Mouse (Mus musculus) 416B (cell line): Measurements from ENCODE around the gene Cavin4.

Experiments
- DNase-seq: peaks from one replicate; pipeline ENCODE4 v3.0.0; 2011; ENCODE audit warnings: low read depth

Gene Cavin4

DNA sequence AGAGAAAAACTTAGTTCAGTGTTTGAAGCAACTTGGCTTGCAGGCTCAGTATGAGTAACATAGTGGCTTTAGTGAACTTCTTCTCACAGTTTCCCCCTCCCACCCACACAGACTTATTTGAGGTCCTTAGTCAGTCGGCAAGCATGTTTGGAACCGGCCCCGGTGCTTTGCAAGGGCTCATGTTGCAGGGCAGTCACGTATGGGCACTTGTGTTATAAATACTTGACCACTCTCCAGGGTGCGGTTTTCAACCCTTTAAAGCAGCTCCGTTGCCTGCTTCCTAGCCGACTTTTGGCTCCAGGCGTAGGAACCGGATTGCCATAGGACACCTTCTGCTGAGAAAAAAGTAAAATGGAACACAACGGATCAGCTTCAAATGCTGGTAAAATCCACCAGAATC, at the start of gene Cavin4:
Gene Cavin4, plus strand, starts transcription at position 244 of the 400 bp plus-strand sequence.
- DNase-seq = no peak

GRCm38 (mm10) chr4:48615483-48615882, 47.8 kb upstream of the Cavin4 start:
- DNase-seq = no peak

DNA sequence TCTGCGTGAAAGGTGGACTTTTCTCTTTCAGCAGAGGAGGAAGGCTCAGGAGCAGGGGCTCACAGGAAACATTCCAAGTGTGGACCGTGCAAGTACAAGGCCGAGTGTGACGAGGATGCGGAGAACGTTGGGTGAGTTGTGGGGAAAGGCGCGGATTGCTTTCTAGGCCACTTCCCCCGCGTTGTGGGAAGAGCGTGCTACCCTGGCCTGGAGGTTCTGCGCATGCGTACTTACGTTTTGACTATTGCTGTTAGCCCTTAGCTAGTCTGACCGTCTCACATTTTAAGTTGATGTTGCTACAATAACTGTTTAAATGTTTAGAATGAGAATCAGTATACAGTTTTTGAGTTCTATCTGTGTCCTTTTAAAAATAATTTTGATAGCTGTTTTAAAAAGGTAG, 46.1 kb upstream of the Cavin4 start:
- no peak for DNase-seq

GRCm38 (mm10) chr4:48620121-48620520, 43.2 kb upstream of the Cavin4 start:
- no peak for DNase-seq

DNA sequence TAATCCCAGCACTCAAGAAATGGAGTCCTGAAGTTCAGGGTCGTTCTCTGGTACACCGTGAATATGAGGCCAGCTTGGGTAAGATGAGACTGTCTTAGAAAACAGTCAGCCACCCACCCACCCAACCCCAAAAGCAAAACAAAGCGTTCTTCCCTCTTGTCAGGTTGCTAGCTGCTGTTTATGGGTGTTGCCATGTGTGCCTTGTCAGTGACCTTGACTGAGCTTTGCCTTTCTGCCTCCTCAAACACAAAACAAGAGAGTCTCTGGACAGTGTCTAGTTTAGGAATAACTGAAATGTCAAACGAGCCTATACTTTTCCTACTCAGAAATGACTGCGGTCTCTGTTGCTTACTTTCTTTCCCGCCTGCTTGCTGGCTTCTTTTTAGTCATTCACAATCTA, 41.1 kb upstream of the Cavin4 start:
- no peak for DNase-seq

DNA sequence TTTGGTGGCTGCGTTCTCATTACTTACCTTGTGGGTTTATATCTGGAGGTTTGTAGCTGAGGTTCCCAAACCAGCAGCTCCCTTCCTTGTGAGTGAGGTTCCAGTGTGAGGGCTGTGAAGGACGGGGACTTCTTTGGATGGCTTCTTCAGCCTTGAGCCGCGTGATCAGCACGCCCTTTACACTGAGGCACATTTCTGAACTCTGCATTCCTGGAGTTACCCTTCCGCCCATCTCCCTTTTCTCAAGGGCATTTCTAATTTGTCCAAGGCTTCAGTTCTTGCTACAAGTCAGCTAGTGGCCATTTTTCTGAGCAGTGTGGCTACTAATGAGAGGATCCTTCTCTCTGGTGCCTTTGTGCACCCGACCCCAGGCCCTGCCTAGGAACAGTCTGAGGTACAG, 40.4 kb upstream of the Cavin4 start:
- DNase-seq = no peak

DNA sequence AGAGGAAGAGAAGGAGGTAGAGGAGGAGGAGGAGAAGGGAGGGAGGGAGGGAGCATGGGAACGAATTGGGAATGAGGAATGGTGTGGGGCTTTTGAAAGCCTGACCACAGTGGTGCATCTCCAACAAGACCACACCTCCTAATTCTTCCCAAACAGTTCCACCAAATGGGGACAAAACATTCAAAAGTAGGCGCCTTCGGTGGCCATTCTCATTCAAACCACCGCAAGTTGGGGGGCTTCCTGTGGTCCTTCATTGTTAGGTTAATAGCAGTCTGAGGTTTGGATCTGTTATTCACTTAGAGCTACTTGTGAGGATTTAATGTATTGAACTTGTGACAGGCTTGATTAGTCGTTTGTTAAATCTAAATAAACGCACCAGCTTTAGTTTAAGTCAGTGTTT, 38.4 kb upstream of the Cavin4 start:
- DNase-seq = no peak

GRCm38 (mm10) chr4:48625836-48626235, 37.5 kb upstream of the Cavin4 start:
- no peak for DNase-seq

DNA sequence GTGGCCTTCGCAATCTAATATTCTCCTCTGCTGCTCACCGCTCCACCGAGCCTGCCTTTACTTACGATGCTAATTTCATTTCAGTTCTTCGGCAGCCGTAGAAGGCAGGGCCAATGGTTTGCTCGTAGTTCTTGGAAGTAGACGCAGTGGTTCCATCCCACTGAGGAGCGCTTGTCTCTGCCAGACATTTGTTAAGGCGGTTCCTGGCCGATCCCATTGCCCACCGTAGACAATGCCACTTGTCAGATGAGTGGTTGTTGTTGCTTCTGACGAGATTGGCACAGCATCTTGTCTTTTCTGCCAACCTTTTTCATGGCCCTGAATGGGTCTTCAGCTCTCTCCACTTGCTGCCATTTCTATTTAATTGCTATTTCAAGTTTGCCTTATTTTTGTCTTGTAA, 33.9 kb upstream of the Cavin4 start:
- no peak for DNase-seq

DNA sequence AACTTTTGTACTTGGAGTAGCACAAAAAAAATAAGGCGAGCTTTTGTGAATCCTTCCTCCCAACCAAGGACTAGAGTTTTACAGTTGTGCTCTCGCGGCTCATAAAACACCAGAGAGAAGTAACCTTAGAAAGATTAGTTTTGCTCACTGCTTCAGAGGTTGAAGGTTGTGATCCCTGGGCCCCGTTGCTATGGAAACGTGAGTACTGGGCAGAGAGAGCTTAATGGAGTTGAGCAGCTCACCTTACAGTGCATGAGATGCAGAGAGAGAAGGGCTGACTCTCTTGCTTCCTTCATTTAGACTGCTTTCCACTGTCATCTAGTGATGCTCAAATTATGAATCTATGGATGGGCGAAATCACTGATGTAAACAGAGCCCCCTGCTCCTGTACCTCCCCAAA, 29.8 kb upstream of the Cavin4 start:
- DNase-seq = no peak

DNA sequence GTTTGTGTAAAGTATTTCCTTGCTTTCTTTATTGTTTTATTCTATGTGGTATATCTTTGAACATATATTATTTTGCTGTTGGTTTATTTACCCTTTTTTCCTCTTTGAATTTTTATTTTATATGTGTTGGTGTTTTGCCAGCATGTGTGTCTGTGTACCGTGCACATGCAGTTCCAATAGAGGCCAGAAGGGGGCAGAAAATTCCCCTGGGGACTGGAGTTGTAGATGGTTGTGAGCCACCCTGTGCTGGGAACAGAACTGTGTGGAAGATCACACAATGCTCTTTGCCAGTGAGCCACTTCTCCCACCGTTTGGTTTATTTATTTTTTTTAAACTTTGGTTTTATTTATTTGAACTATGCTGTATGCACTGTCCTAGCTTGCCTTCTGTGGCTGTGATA, 29.3 kb upstream of the Cavin4 start:
- DNase-seq = no peak

DNA sequence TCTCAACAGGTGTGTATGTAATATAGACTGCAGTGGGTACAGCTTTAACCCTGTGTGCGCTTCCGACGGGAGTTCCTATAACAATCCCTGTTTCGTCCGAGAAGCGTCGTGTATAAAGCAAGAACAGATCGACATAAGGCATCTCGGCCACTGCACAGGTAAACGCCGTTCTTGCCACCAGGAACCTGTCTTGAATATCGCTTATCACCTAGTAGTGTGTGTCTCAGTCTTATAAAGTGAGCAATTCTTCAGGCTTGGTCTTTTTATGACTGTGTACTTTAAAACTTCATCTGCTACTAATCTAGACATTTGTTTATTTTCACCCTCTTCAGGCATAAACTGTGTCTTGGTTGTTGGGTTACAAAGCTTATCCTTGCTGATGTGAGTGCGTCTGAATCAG, 26.5 kb upstream of the Cavin4 start:
- DNase-seq = no peak

DNA sequence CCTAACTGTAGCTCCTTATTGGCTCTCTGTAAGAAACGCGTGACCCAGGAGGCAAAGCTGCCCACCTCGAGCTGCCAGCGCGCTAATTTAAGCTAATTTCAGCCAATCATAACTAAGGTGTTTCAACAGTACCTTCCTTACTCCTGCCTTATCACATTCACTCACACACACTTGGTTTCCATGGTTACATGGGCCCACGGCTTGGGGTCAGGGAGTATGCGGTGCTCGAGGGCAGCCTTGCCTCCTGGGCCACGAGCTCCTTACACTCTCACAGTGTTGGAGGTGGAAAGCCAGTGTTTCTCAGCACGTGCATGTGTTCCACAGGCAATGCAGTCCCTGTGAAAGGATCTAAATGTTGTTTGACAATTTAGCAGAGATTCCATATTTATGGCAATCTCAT, 25.2 kb upstream of the Cavin4 start:
- no peak for DNase-seq

DNA sequence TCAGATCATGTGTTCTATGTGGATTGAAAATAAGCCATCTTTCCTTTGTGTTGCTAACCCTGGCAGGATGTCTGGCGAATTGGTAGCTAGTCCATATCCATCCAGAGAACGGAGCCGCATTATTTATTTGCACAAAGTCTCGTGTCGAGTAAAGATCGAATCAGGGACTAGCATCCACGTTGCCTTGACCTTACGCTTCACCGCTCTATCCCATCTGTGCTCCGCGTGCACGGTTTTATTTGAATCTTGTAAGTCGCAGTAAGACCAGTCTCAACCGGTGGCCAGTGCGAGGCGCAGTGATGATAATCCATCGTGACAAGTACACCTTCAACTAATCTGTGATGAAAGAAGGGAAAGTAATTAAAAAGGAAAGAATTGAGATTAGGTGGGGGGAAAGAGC, 23.8 kb upstream of the Cavin4 start:
- no peak for DNase-seq

- DNase-seq = no peak
Measured at GRCm38 (mm10) chr4:48643801-48644200, 19.5 kb upstream of the Cavin4 start.

GRCm38 (mm10) chr4:48646143-48646542, 17.2 kb upstream of the Cavin4 start:
- DNase-seq = no peak

DNA sequence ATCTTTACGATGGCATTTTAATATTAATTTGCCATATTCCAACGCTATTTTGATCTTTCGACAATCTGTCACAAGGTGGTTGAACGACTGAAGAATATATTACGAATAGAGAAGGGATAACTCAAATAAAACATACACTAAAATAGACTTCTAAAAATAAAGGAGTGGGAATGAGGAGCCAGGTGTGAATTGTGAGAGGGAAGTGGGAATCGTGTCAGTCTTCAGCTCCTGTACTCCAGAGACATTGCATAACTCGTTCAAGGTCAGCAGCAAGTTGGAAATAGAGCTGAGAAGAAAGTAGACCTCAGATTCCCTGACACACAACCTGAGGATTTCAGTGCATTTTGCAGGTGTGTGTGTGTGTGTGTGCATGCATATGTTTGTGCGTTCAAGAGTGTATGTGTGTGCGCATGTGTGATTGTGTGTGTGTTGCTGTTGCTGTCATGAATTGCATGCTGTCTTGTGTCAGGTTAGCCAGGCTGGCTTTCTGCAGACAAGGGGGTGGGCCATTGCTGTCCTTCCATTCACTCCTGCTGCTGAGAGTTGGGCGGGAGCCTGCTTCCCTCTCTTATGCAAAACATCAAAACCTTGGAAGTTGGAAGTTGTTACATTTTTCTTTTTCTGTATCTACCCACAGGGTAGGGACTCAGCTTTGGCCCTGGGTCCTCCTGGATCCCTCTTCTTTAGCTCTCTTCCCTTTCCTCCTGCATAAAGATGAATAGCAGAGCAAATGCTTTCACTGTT, 12.5 kb upstream of the Cavin4 start:
- no peak for DNase-seq

- no peak for DNase-seq
Measured at GRCm38 (mm10) chr4:48654118-48654517, 9.2 kb upstream of the Cavin4 start.

- no peak for DNase-seq
Measured at GRCm38 (mm10) chr4:48656530-48656929, 6.8 kb upstream of the Cavin4 start.

DNA sequence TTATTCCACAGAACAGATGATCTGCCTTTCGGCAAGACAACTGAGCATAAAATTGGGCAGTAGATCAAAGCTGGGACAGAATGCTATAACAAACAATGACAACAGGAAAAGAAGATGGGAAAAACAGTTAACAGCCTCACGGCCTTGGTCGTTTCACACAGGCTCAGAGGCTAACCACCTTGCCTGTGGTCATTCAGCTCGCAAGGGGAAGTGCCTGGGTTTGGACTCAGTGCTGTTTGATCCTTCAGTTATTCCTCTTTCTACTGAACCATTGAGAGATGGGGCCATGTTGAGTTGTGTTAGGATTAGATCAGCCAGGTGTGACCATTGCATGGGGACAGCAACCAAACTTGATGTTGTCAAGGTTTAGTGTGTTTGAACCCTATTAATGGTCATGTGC, 3.2 kb upstream of the Cavin4 start:
- no peak for DNase-seq

DNA sequence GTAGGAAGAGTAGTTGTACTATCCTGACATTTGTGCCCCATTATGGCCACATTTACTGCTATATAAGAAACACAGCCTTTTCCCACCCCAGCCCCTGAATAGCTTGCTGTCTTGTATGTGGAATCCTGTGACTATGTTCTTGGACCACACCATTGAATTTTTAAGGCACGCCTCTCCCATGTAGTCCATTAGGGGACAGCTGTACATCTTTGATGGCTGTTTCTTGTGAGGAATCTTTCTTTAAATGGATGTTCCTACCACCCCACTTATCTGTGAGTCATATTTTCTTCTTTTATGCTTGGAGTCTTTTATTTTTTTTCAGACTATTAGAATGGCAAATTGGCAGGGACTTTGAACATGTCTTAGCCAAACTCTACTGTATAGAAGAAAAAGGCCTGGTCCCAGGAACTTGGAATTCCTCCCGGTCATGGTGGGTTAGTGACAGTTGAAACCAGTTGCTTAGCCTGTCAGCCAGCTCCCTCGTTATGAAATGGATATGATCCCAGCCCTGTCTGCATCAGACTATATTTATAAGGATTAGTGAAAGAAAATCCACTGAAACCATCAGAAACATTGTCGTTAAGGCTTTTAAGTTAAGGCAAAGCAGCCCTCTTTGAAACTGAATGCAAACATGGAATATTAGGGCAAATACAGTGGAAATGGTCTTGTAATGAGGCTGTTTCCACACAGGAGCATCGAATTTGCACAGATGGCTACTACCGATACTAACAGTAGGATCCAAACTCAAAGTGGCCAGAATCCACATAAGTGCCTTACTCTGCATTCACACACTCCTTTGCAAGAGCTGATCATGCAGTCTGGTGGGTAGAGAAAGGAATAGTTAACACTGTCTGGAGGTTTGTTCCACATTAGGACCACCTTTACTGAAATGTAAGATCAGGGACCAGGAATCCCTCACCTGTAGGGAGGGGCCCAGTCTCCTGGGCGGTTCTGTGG, 2.4 kb upstream of the Cavin4 start:
- no peak for DNase-seq

GRCm38 (mm10) chr4:48664021-48664420, 707 bp downstream of the Cavin4 start:
- DNase-seq = no peak

GRCm38 (mm10) chr4:48667279-48667678, 4.0 kb downstream of the Cavin4 start:
- no peak for DNase-seq
